Comparison of ENCODE assay signal across 17 mouse cellular contexts in genomic region chr17:30564971-30565370, GRCm38 (mm10).
"Had no signal": no experiment of that assay in that cellular context is flagged by ENCODE, and none has a peak within 500 bp of the region (broad histone marks: within the 10 kb centered on the region; RNA-seq: fewer than 3 reads in every experiment).

No protein-coding gene starts in this region.

- H3K9ac ChIP-seq: lung, embryonic 15.5 days; midbrain, embryonic 13.5 days; midbrain, embryonic 15.5 days; neural tube, embryonic 12.5 days; stomach, embryonic 15.5 days had no signal

- H3K27me3 ChIP-seq: lung, embryonic 15.5 days; megakaryocyte, embryonic 14.5 days; midbrain, embryonic 13.5 days; midbrain, embryonic 15.5 days; neural tube, embryonic 12.5 days; stomach, embryonic 15.5 days had no signal

- H3K4me2 ChIP-seq: lung, embryonic 15.5 days; midbrain, embryonic 11.5 days; midbrain, embryonic 13.5 days; midbrain, embryonic 15.5 days; neural tube, embryonic 12.5 days; stomach, embryonic 15.5 days had no signal

- H3K4me1 ChIP-seq: midbrain, embryonic 13.5 days; midbrain, embryonic 15.5 days; neural tube, embryonic 12.5 days had no signal

- H3K36me3 ChIP-seq: lung, embryonic 15.5 days; midbrain, embryonic 13.5 days; midbrain, embryonic 15.5 days; neural tube, embryonic 12.5 days; stomach, embryonic 15.5 days had no signal

- H3K9me3 ChIP-seq: lung, embryonic 15.5 days; megakaryocyte, embryonic 14.5 days; midbrain, embryonic 13.5 days; midbrain, embryonic 15.5 days; neural tube, embryonic 12.5 days; stomach, embryonic 15.5 days had no signal

- H3K27ac ChIP-seq: lung, embryonic 15.5 days; macrophage; midbrain, embryonic 13.5 days; midbrain, embryonic 15.5 days; neural tube, embryonic 12.5 days; stomach, embryonic 15.5 days; stomach, postnatal 0 days had no signal

- DNase-seq: lung, adult 2 months; lung, postnatal 14 days; lung, postnatal 36 days; right cerebral cortex, postnatal 14 days; thymus, adult 2 months; thymus, postnatal 25 days; thymus, postnatal 4 days had no signal

- H3K4me3 ChIP-seq: lung, embryonic 15.5 days; megakaryocyte, embryonic 14.5 days; midbrain, embryonic 13.5 days; midbrain, embryonic 15.5 days; neural tube, embryonic 12.5 days; stomach, embryonic 15.5 days had no signal

- ATAC-seq: lung, postnatal 0 days; midbrain, embryonic 13.5 days; midbrain, embryonic 15.5 days had no signal
